Mouse (Mus musculus) stomach, postnatal 0 days (tissue): Measurements from ENCODE around the gene C130050O18Rik. TPM values are rescaled to one million over a fixed set of nuclear protein-coding genes. Genes with fewer than 3 reads are reported as not detected.
A peak's percentile ranks its signal among the peaks of the same experiment; 100 is the strongest.

Source experiments
- ATAC-seq: fragments of 200-750 bp; cut with Nextera tagmentation; 2 replicates; pipeline ENCODE4 v1.8.0; 2017; ENCODE audit not compliant: low FRiP score, low TSS enrichment
- DNase-seq: peaks from one replicate; pipeline ENCODE4 v3.0.0-alpha.2; 2016; ENCODE audit warnings: low spot score
- H3K27ac ChIP-seq: fragments of 300-500 bp; sonication (generic); replicated peaks from 2 replicates; pipeline ENCODE4 v1.5.1; 2014; ENCODE audit warnings: mild to moderate bottlenecking, control low read depth
- H3K27me3 ChIP-seq: fragments of 300-500 bp; sonication (generic); 2 replicates; pipeline ENCODE4 v1.6.1; 2014; ENCODE audit warnings: low read length; ENCODE audit not compliant: control insufficient read depth, insufficient read depth
- H3K36me3 ChIP-seq: fragments of 300-500 bp; sonication (generic); 2 replicates; pipeline ENCODE4 v1.6.1; 2014; ENCODE audit warnings: low read length, mixed read lengths; ENCODE audit not compliant: control insufficient read depth, insufficient read depth
- H3K4me1 ChIP-seq: fragments of 300-500 bp; sonication (generic); replicated peaks from 2 replicates; pipeline ENCODE4 v1.6.1; 2014; ENCODE audit warnings: antibody characterized with exemption; ENCODE audit not compliant: control insufficient read depth, insufficient read depth
- H3K4me2 ChIP-seq: fragments of 300-500 bp; sonication (generic); replicated peaks from 2 replicates; pipeline ENCODE4 v1.6.1; 2014; ENCODE audit warnings: low read depth, mild to moderate bottlenecking, control low read depth, moderate library complexity
- H3K4me3 ChIP-seq: fragments of 300-500 bp; sonication (generic); 2 replicates; pipeline ENCODE4 v1.5.1; 2014; ENCODE audit warnings: low read depth, low read length, control low read depth
- H3K9ac ChIP-seq: fragments of 300-500 bp; sonication (generic); 2 replicates; pipeline ENCODE4 v1.6.1; 2014; ENCODE audit warnings: mild to moderate bottlenecking, low read length, control low read depth, mixed read lengths
- H3K9me3 ChIP-seq: fragments of 300-500 bp; sonication (generic); 2 replicates; pipeline ENCODE4 v1.6.1; 2016; ENCODE audit warnings: low read length; ENCODE audit not compliant: control insufficient read depth
- CTCF ChIP-seq: IDR thresholded peaks from 2 replicates; pipeline ENCODE4 v1.5.1; 2016; ENCODE audit warnings: antibody characterized with exemption, low read depth, mild to moderate bottlenecking, moderate library complexity
- EP300 ChIP-seq: optimal IDR thresholded peaks from 2 replicates; pipeline ENCODE3; 2016; ENCODE audit warnings: antibody characterized with exemption
- WGBS: fragments of 180-500 bp; shearing (Covaris S2); extraction: QIAGEN DNeasy Blood & Tissue Kit; methylation state at CpG from one replicate; pipeline ENCODE4 v1.1.7; 2014; 5-methylcytosine and 5-hydroxymethylcytosine counted together
- polyA plus RNA-seq: library from polyadenylated mRNA; unstranded; fragments of >200 nt; fragmentation: Nextera tagmentation; extraction: Ambion mirVana; gene quantifications from 2 replicates; pipeline ENCODE4 v1.2.1, GENCODE M21; 2015

Gene C130050O18Rik
- polyA plus RNA-seq, 1 experiment from 2014 or later: 0.46 TPM

DNA sequence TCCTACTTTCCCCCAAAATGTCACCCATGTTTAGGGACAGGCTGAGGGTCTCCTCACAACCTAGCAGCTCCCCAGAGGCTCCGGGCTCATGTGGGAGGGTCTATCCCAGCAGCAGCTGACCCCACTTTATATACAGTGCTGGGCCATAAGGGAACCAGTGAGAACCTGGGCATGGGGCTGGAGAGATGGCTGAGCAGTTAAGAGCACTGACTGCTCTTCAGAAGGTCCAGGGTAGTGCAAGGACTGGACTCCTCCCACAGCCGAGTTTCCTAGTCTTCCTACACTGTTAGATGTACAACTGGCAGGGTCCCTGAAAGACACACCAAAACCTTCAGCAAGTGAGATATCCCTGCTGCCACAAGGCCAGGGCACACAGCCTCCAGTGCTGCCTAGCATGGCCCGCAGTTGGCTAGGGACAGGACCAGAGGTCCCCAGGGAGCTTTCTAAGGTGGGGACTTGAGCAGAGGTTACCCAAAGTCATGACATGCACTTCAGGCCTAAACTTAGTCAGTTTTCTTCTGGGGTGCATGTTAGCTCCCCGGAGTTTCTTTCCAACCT, 7.6 kb upstream of the C130050O18Rik start:
- Histone ChIP-seq H3K27me3 (no peaks in the 10 kb centered on the region), H3K27ac (no peak overlapping the region), H3K4me3 (no peak overlapping the region), H3K4me1 (no peaks in the 10 kb centered on the region), H3K4me2 (no peak overlapping the region), H3K9me3 (no peaks in the 10 kb centered on the region), H3K9ac (no peak overlapping the region), H3K36me3 (no peaks in the 10 kb centered on the region)
- ATAC-seq (no peak), DNase-seq (no peak)
- 85% methylated on average over 4 of the region's 4 CpGs for WGBS
- TF ChIP-seq EP300 (no peak), CTCF (no peak)

DNA sequence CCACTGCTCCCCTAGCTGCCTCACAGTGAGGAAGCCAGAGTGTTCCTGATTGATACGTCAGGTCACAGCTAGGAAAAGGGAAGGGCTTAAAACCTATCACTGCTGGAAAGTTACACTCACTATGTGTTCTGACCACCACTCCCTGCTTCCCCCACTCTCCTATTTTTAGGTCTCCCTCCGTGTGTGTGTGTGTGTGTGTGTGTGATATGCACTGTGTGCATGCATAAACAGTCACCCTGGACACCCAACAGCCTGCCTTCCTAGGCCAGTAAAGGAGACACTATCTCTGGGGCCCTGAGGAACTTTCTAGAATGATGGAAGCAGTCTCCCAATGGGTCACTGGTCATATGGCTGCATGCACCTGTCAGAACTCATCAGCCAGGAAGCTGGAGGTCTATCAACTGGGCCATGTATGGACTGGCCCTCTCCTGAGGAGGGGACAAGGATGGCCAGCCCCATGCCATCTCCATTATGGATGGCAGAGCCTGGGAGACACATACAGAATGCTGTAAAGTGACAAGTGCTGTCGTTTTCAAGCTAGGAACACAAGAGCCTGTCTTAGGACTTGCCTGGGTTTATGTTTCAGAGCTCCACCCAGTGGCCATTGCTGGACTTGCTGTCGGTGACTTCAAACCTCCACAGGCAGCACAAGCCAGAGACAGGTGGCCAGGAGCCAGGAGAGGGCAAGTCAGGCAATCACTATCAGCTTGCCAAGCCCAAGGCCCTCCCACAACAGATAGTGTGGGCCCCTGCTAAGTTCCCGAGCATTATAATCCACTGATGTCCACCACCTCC, 6.9 kb upstream of the C130050O18Rik start:
- no peak overlapping the region for H3K27ac ChIP-seq
- no peak overlapping the region for H3K4me2 ChIP-seq
- DNase-seq (peak; percentile 95), ATAC-seq (peak; percentile 79)
- WGBS: 33% methylated on average over 5 of the region's 5 CpGs
- TF ChIP-seq EP300: no peak
- TF ChIP-seq CTCF: peak; percentile 93
- H3K9me3 ChIP-seq: no peaks in the 10 kb centered on the region
- H3K4me1 ChIP-seq: no peaks in the 10 kb centered on the region
- H3K9ac ChIP-seq: no peak overlapping the region
- no peaks in the 10 kb centered on the region for H3K36me3 ChIP-seq
- no peaks in the 10 kb centered on the region for H3K27me3 ChIP-seq
- H3K4me3 ChIP-seq: no peak overlapping the region

DNA sequence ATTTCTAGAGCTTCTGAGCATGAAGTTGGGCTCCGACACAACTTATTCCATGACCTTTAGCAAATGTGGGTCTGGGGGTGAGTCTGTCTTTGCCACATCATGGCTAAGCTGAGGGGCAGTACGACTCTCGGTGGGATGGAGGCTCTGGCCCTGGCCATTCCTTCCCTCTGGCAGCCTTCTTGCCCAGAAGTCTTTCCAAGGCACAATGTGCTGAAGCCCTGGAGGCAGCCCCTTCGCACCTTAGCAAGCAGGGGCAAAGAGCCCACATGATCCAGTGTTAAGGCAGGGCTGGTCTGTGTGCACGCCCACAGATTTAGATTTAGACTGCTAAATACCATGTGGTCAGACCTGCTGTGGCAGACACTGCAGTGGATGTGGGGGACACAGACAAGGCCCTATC, 6.3 kb upstream of the C130050O18Rik start:
- Histone ChIP-seq H3K27ac (no peak overlapping the region), H3K4me1 (no peaks in the 10 kb centered on the region), H3K4me3 (no peak overlapping the region), H3K9me3 (no peaks in the 10 kb centered on the region), H3K4me2 (no peak overlapping the region), H3K27me3 (no peaks in the 10 kb centered on the region), H3K9ac (no peak overlapping the region), H3K36me3 (no peaks in the 10 kb centered on the region)
- DNase-seq (no peak), ATAC-seq (no peak)
- 76% methylated on average over 5 of the region's 5 CpGs for WGBS
- TF ChIP-seq EP300 (no peak), CTCF (no peak)

DNA sequence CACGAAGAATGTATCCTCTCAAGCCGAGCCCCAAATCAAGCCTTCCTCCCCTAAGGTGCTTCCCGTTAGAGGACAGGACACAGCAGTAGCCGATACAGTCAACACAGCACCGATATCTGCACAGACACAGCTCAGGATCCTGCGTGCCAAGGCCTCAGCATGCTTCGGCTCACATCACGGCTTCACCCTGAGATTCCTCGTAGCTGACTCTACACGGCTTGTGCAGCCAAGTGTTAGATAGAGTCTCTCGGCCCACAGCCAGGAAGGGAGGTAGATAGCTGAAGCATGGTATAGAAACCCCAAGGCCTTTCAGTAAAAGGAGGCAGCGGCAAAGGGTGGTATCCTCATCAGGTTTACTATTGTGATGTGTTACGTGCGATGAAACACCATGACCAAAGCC, 5.1 kb upstream of the C130050O18Rik start:
- 85% methylated on average over 14 of the region's 14 CpGs for WGBS
- TF ChIP-seq CTCF: no peak
- no peak for TF ChIP-seq EP300

DNA sequence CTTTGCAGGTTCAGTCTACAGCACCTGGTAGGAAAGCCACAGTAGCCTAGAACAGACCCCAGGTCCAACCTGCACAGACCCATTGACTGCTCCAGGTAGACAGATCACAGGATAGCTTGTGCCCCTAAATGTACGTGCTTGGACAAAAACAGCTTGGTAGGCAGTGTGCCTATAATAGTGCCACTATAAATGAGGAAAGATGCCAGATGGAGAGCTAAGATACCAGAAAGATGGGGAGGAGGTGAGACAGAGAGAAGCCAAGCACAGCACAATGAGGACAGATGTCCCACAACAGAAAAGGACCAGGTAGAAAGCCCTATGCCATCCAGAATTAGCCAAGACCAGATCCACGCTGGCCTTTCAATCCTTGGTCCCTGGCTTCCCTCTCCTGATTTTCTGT, 3.0 kb upstream of the C130050O18Rik start:
- Histone ChIP-seq H3K4me2 (no peak overlapping the region), H3K4me3 (no peak overlapping the region), H3K27me3 (no peaks in the 10 kb centered on the region), H3K9ac (no peak overlapping the region), H3K36me3 (no peaks in the 10 kb centered on the region), H3K27ac (no peak overlapping the region), H3K4me1 (no peaks in the 10 kb centered on the region), H3K9me3 (no peaks in the 10 kb centered on the region)
- DNase-seq (no peak), ATAC-seq (no peak)
- TF ChIP-seq CTCF (no peak), EP300 (no peak)
- WGBS: 91% methylated on average over 2 of the region's 2 CpGs

More for the DNA sequence above, 5.1 kb upstream of the C130050O18Rik start:
- DNase-seq: no peak
- no peak overlapping the region for H3K4me3 ChIP-seq
- H3K36me3 ChIP-seq: no peaks in the 10 kb centered on the region
- no peak overlapping the region for H3K4me2 ChIP-seq
- H3K4me1 ChIP-seq: no peaks in the 10 kb centered on the region
- no peak overlapping the region for H3K27ac ChIP-seq
- H3K9ac ChIP-seq: no peak overlapping the region
- ATAC-seq: no peak
- H3K9me3 ChIP-seq: no peaks in the 10 kb centered on the region
- no peaks in the 10 kb centered on the region for H3K27me3 ChIP-seq

DNA sequence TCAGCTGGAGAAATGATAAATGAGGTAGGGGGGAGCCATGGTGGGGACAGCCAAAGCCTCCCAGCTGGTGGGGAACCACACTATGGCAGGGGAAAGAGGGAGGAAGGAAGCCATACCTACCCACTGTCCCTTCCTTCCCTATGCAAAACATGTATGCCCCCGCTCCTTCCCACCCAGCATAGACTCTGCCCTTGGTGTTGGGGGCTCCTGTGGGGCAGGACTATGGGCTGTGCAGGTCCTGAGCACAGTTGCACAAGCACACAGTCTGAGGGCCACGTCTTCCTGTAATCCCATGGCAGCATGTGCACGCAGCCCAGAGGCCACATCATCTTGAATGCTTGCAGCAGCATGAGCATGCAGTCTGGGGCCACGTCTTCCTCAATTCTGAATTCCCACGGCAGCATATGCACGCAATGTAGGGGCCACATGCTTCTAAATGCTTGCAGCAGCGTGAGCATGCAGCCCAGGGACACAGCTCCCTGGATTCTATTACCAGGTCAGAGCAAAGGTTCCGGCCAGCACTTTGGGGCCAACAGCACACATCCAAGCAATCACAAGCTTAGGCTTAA, 1.3 kb upstream of the C130050O18Rik start:
- no peaks in the 10 kb centered on the region for H3K4me1 ChIP-seq
- H3K9ac ChIP-seq: no peak overlapping the region
- ATAC-seq: no peak
- H3K27ac ChIP-seq: no peak overlapping the region
- no peaks in the 10 kb centered on the region for H3K9me3 ChIP-seq
- 82% methylated on average over 8 of the region's 8 CpGs for WGBS
- no peak overlapping the region for H3K4me2 ChIP-seq
- no peak for TF ChIP-seq CTCF
- no peak for TF ChIP-seq EP300
- DNase-seq: no peak
- H3K36me3 ChIP-seq: no peaks in the 10 kb centered on the region
- H3K4me3 ChIP-seq: no peak overlapping the region
- no peaks in the 10 kb centered on the region for H3K27me3 ChIP-seq
